Mouse (Mus musculus): ENCODE measurements around the gene Uba52.

GRCm38 (mm10) chr8:70481908-70482307 lies 28.7 kb downstream of the Uba52 start:
- no peak for TF ChIP-seq CTCF (IDR thresholded peaks at IDR 0.05; ENCODE audit: control insufficient read depth, insufficient read depth, insufficient replicate concordance, low read depth, low read length)
- TF ChIP-seq POLR2A (IDR thresholded peaks at IDR 0.05; ENCODE audit: control insufficient read depth, low read depth, low read length) = no peak

Measured in testis, adult 2 months (tissue).